In genomic region chr11:70571641-70572040, GRCm38 (mm10) we compare ENCODE assay signal across 1 mouse cellular context.
TF ChIP-seq lines count a peak whose summit lies in the region.

No protein-coding gene starts in this region.

TF ChIP-seq in MEL, 35 proteins besides CTCF, POLR2A, EP300 and RAD21 (continued from another document):
- TF ChIP-seq MEF2A (IDR thresholded peaks at IDR 0.05; ENCODE audit: extremely low read depth, insufficient replicate concordance, low read depth, low read length, poor library complexity, severe bottlenecking): no peak
- TF ChIP-seq TAL1 (IDR thresholded peaks at IDR 0.05; ENCODE audit: low read length): no peak
- TF ChIP-seq ZMIZ1 (IDR thresholded peaks at IDR 0.05; ENCODE audit: low read depth, low read length): no peak
- no peak for TF ChIP-seq MAX (IDR thresholded peaks at IDR 0.05; ENCODE audit: low read length)
- no peak for TF ChIP-seq MAFK (IDR thresholded peaks at IDR 0.05; ENCODE audit: borderline replicate concordance, low read depth, low read length)
- no peak for TF ChIP-seq ELF1 (IDR thresholded peaks at IDR 0.05; ENCODE audit: low read depth, low read length)
